Mouse (Mus musculus): Measurements from ENCODE around the gene Zdhhc6. TPM values are rescaled to one million over a fixed set of nuclear protein-coding genes. Genes with fewer than 3 reads are reported as not detected.

The Zdhhc6 gene
- 98.6 and 99.7 TPM in 2 replicates for polyA plus RNA-seq (2015; fragmentation: Nextera tagmentation; extraction: Ambion mirVana)

- peak within 1 kb of the TSS; percentile 92 for H3K27ac ChIP-seq
- ATAC-seq (replicated peaks; ENCODE audit: low FRiP score): peak; percentile 81
- H3K36me3 ChIP-seq: peaks cover 24% of the 10 kb centered on the region
- peak within 1 kb of the TSS; percentile 82 for H3K4me3 ChIP-seq (replicated peaks)
- WGBS: under 1% methylated on average over 60 of the region's 60 CpGs
- H3K27me3 ChIP-seq: no peaks in the 10 kb centered on the region
- peaks cover 34% of the 10 kb centered on the region for H3K4me1 ChIP-seq
- H3K9me3 ChIP-seq (replicated peaks): no peaks in the 10 kb centered on the region
- H3K4me2 ChIP-seq: peak within 1 kb of the TSS; percentile 83
- peak within 1 kb of the TSS; percentile 87 for H3K9ac ChIP-seq
Observed at GRCm38 (mm10) chr19:55315452-55316108, at the start of gene Zdhhc6. TSS of gene Zdhhc6 (minus strand) at chr19:55316032.

GRCm38 (mm10) chr19:55362606-55363005, 46.8 kb upstream of the Zdhhc6 start:
- H3K4me1 ChIP-seq: 0 out of 2 replicates have a peak, but pooled peaks cover 4% of the 10 kb centered on the region
- 97% methylated on average over 9 of the region's 9 CpGs for WGBS

GRCm38 (mm10) chr19:55350673-55351378, 35.0 kb upstream of the Zdhhc6 start:
- Histone ChIP-seq H3K27me3 (no peaks in the 10 kb centered on the region), H3K9me3 (replicated peaks) (no peaks in the 10 kb centered on the region), H3K27ac (no peak overlapping the region), H3K9ac (no peak overlapping the region), H3K4me2 (no peak overlapping the region), H3K4me1 (peaks cover 11% of the 10 kb centered on the region; the same call in 1 of the 2 replicates), H3K36me3 (no peaks in the 10 kb centered on the region), H3K4me3 (replicated peaks) (no peak overlapping the region)
- WGBS: 66% methylated on average over 9 of the region's 9 CpGs
- ATAC-seq (replicated peaks; ENCODE audit: low FRiP score): no peak

More at GRCm38 (mm10) chr19:55362606-55363005, 46.8 kb upstream of the Zdhhc6 start:
- Histone ChIP-seq H3K27ac (no peak overlapping the region), H3K9ac (no peak overlapping the region), H3K9me3 (replicated peaks) (no peaks in the 10 kb centered on the region), H3K36me3 (no peaks in the 10 kb centered on the region), H3K4me2 (no peak overlapping the region), H3K4me3 (replicated peaks) (no peak overlapping the region), H3K27me3 (no peaks in the 10 kb centered on the region)
- no peak for ATAC-seq (replicated peaks; ENCODE audit: low FRiP score)

DNA sequence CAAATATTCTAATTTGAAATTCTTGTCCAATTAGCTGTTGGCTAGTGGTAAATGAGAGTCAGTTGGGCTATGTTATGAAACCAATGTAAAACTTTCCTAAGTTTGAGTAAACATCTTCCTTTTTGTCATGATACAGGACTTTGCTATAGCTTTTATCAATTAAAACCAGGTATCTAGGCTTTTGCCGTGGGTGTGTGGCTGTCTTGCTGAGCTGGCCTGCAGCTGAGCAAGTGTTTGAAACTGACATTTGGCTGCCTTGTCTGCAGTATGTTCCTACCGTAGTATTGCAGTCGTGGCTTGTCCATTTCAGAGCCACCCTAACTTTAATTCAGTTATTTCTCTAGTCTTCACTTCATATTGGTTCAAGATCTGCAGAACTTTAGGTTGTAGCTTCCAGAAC, 32.4 kb upstream of the Zdhhc6 start:
- H3K9me3 ChIP-seq (replicated peaks): no peaks in the 10 kb centered on the region
- H3K4me3 ChIP-seq (replicated peaks): no peak overlapping the region
- no peak for ATAC-seq (replicated peaks; ENCODE audit: low FRiP score)
- no peak overlapping the region for H3K4me2 ChIP-seq
- no peak overlapping the region for H3K9ac ChIP-seq
- peaks cover 11% of the 10 kb centered on the region; the same call in 1 of the 2 replicates for H3K4me1 ChIP-seq
- 84% methylated on average over 3 of the region's 3 CpGs for WGBS
- H3K27ac ChIP-seq: no peak overlapping the region
- no peaks in the 10 kb centered on the region for H3K27me3 ChIP-seq
- no peaks in the 10 kb centered on the region for H3K36me3 ChIP-seq

- Histone ChIP-seq H3K4me2 (no peak overlapping the region), H3K27ac (no peak overlapping the region), H3K4me3 (replicated peaks) (no peak overlapping the region), H3K4me1 (no peaks in the 10 kb centered on the region), H3K27me3 (no peaks in the 10 kb centered on the region), H3K9ac (no peak overlapping the region), H3K9me3 (replicated peaks) (no peaks in the 10 kb centered on the region), H3K36me3 (no peaks in the 10 kb centered on the region)
- 75% methylated on average over 9 of the region's 9 CpGs for WGBS
- ATAC-seq (replicated peaks; ENCODE audit: low FRiP score): no peak
Observed at GRCm38 (mm10) chr19:55343274-55343673, 27.4 kb upstream of the Zdhhc6 start.

GRCm38 (mm10) chr19:55342423-55342822, 26.6 kb upstream of the Zdhhc6 start:
- no peaks in the 10 kb centered on the region for H3K9me3 ChIP-seq (replicated peaks)
- no peaks in the 10 kb centered on the region for H3K36me3 ChIP-seq
- 93% methylated on average over 7 of the region's 7 CpGs for WGBS
- no peak overlapping the region for H3K4me3 ChIP-seq (replicated peaks)
- H3K4me1 ChIP-seq: no peaks in the 10 kb centered on the region
- no peak overlapping the region for H3K4me2 ChIP-seq
- no peak overlapping the region for H3K9ac ChIP-seq
- H3K27ac ChIP-seq: no peak overlapping the region
- no peak for ATAC-seq (replicated peaks; ENCODE audit: low FRiP score)
- H3K27me3 ChIP-seq: no peaks in the 10 kb centered on the region

GRCm38 (mm10) chr19:55341377-55341776, 25.5 kb upstream of the Zdhhc6 start:
- Histone ChIP-seq H3K4me3 (replicated peaks) (no peak overlapping the region), H3K27ac (no peak overlapping the region), H3K4me2 (no peak overlapping the region), H3K9ac (no peak overlapping the region), H3K4me1 (no peaks in the 10 kb centered on the region), H3K9me3 (replicated peaks) (no peaks in the 10 kb centered on the region), H3K27me3 (no peaks in the 10 kb centered on the region), H3K36me3 (peaks cover 4% of the 10 kb centered on the region; the same call in 1 of the 2 replicates)
- 77% methylated on average over 3 of the region's 3 CpGs for WGBS
- no peak for ATAC-seq (replicated peaks; ENCODE audit: low FRiP score)

DNA sequence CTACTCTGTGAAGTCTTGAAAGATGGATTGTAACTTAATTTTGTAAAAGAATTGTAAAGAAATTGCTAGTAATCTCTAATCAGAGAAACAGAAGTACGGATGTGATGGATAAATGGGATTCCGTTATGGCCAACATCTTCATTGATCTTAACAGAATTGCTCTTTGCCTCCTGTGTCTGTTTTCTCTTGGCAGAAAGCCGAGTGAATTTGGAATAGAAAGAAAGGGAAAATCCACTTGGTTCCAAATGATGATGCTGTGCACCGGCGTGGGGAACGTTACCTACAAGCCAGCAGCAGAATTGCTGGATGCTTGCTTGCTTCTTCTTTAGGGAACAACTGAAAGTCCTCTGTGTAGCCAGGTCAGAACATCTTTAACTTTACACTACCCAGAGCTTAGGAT, 24.7 kb upstream of the Zdhhc6 start:
- no peaks in the 10 kb centered on the region for H3K4me1 ChIP-seq
- ATAC-seq (replicated peaks; ENCODE audit: low FRiP score): no peak
- no peak overlapping the region for H3K9ac ChIP-seq
- H3K27me3 ChIP-seq: no peaks in the 10 kb centered on the region
- H3K4me2 ChIP-seq: no peak overlapping the region
- peaks cover 4% of the 10 kb centered on the region; the same call in 1 of the 2 replicates for H3K36me3 ChIP-seq
- no peaks in the 10 kb centered on the region for H3K9me3 ChIP-seq (replicated peaks)
- no peak overlapping the region for H3K4me3 ChIP-seq (replicated peaks)
- WGBS: 95% methylated on average over 6 of the region's 6 CpGs
- no peak overlapping the region for H3K27ac ChIP-seq

DNA sequence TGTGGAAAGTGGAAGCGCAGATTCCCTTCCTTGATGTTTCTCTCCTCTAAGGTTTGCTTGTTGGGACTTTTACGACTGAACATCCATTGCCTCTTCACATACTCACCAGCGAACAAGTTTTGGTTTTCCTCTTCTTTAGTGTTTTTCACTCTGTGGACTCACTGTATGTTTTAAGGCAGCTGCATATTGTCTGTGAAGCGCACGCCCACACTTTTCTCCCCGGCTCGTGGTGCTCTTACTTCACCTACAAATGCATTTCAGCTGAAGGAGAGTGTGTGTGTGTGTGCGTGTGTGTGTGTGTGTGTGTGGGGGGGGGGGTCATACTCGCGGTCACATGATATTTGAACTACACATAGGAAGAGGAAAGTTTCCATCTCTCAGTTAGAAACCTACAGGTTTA, 21.8 kb upstream of the Zdhhc6 start:
- H3K4me1 ChIP-seq: no peaks in the 10 kb centered on the region
- peaks cover 4% of the 10 kb centered on the region; the same call in 1 of the 2 replicates for H3K36me3 ChIP-seq
- H3K9me3 ChIP-seq (replicated peaks): no peaks in the 10 kb centered on the region
- H3K4me2 ChIP-seq: no peak overlapping the region
- no peak overlapping the region for H3K27ac ChIP-seq
- no peak for ATAC-seq (replicated peaks; ENCODE audit: low FRiP score)
- H3K9ac ChIP-seq: no peak overlapping the region
- H3K27me3 ChIP-seq: no peaks in the 10 kb centered on the region
- H3K4me3 ChIP-seq (replicated peaks): no peak overlapping the region
- 82% methylated on average over 10 of the region's 10 CpGs for WGBS

- Histone ChIP-seq H3K9ac (no peak overlapping the region), H3K4me3 (replicated peaks) (no peak overlapping the region), H3K4me2 (no peak overlapping the region), H3K27ac (no peak overlapping the region), H3K4me1 (no peaks in the 10 kb centered on the region), H3K9me3 (replicated peaks) (no peaks in the 10 kb centered on the region), H3K36me3 (peaks cover 5% of the 10 kb centered on the region), H3K27me3 (no peaks in the 10 kb centered on the region)
- no peak for ATAC-seq (replicated peaks; ENCODE audit: low FRiP score)
- WGBS: 83% methylated on average over 9 of the region's 9 CpGs
Observed at GRCm38 (mm10) chr19:55337066-55337465, 21.2 kb upstream of the Zdhhc6 start.

DNA sequence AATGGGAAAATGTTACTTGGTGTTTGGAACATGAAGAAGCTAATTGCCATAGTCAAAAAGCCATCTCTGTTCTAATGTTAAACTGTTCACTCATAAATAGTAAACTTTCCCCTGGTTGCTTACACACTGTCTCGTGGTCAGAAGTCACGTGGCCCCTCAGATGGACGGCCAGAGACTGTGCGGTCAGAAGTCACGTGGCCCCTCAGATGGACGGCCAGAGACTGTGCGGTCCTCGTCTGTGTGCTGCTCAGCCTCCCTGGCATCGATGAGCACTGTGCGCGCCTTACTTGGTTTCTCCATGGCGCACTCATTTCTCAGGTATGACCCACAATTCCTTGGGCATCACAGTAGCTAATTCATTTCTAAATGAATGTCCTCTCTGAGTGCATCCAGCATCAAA, 20.6 kb upstream of the Zdhhc6 start:
- Histone ChIP-seq H3K4me3 (replicated peaks) (no peak overlapping the region), H3K9ac (no peak overlapping the region), H3K27ac (no peak overlapping the region), H3K4me2 (no peak overlapping the region), H3K36me3 (peaks cover 11% of the 10 kb centered on the region), H3K9me3 (replicated peaks) (no peaks in the 10 kb centered on the region), H3K27me3 (no peaks in the 10 kb centered on the region), H3K4me1 (no peaks in the 10 kb centered on the region)
- whole genome bisulfite sequencing: 80% methylated on average over 12 of the region's 12 CpGs
- ATAC-seq (replicated peaks; ENCODE audit: low FRiP score): no peak

DNA sequence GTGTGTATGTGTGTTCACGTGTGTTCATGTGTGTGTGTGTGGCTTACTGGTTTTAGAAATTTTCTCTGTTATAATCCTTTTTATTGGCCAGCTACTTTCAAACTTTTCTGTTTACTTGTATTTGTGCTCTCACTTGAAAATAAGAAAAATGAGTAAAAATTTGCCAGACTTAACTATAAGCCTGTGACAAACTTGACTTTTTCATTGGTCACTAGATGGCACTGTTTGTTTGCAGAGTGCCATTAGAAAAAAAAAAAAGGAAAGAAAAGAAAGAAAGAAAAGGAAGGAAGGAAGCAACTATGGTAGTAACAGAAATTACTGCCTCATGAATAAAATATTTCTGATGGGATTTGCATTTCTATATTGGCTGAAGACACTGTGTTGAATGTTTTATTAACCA, 20.0 kb upstream of the Zdhhc6 start:
- Histone ChIP-seq H3K9me3 (replicated peaks) (no peaks in the 10 kb centered on the region), H3K27me3 (no peaks in the 10 kb centered on the region), H3K36me3 (peaks cover 16% of the 10 kb centered on the region), H3K4me2 (no peak overlapping the region), H3K4me1 (no peaks in the 10 kb centered on the region), H3K27ac (no peak overlapping the region), H3K4me3 (replicated peaks) (no peak overlapping the region), H3K9ac (no peak overlapping the region)
- 85% methylated on average over 1 of the region's 1 CpGs for WGBS
- no peak for ATAC-seq (replicated peaks; ENCODE audit: low FRiP score)

Data from kidney, embryonic 15.5 days (tissue).